Mouse (Mus musculus) kidney, adult 2 months (tissue): ENCODE measurements at regions not wholly inside any gene's neighbourhood (a gene's known extent, or its start where the extent isn't known, plus 50 kb on each side); places are given as distances from the start of the nearest gene placed in this dataset.

Experiments
- CTCF ChIP-seq: fragments of 200-500 bp; conservative IDR thresholded peaks from 2 replicates; pipeline ENCODE4 v1.5.1; 2011; ENCODE audit warnings: low read depth, mild to moderate bottlenecking, control low read depth, low read length, moderate library complexity, mixed read lengths; ENCODE audit not compliant: insufficient read depth, insufficient read length
- POLR2A ChIP-seq: fragments of 200-500 bp; IDR thresholded peaks from one replicate; pipeline ENCODE4 v1.6.1; 2011; ENCODE audit warnings: low read depth, low read length, control low read depth

DNA sequence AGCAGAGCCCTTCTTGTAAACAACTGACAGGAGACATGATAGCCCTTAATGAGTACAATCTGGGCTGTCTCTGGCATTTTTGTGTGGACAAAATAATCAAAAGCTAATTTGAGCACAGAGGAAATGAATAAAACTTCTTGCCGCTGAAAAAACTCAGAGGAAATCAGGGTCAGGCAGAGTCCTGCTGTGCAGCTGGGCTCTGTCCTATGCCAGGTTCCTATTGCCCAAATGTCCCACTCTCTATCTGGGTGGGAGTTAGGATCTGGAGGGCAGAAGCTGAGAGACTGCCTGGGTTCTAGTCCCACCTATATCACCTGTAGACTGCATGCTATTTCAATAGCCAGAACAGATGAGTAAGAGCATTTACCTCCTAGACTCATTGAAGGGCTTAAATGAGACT, 83.8 kb upstream of the Bmp2k start:
- no peak for TF ChIP-seq CTCF
- no peak for TF ChIP-seq POLR2A
